In genomic region chr4:124278681-124279080, GRCm38 (mm10) we compare ENCODE assay signal across 15 mouse cellular contexts.
DNase-seq lines count a peak whose midpoint lies in the region; ATAC-seq lines count a peak whose summit lies in the region.
"Had no signal": no experiment of that assay in that cellular context is flagged by ENCODE, and none has a peak within 500 bp of the region (broad histone marks: within the 10 kb centered on the region; RNA-seq: fewer than 3 reads in every experiment).

No protein-coding gene starts in this region.

- no peak overlapping the region for H3K27ac ChIP-seq in heart, embryonic 14.5 days (replicated peaks in 1 of 2; ENCODE audit: control insufficient read depth in 1 of 2, insufficient read depth in 1 of 2, low read depth in 2 of 2, low read length in 2 of 2)
- H3K27ac ChIP-seq in midbrain, embryonic 10.5 days (replicated peaks) = peak overlapping the region; percentile 97
- no peak overlapping the region for H3K27ac ChIP-seq in intestine, embryonic 15.5 days
- H3K27ac ChIP-seq: left cerebral cortex, adult 2 months; lung, embryonic 15.5 days had no signal

- H3K27me3 ChIP-seq in heart, embryonic 14.5 days (ENCODE audit: control insufficient read depth, insufficient read depth, low read length) = peaks cover 14% of the 10 kb centered on the region
- H3K27me3 ChIP-seq in midbrain, embryonic 10.5 days (ENCODE audit: low read depth, poor library complexity, severe bottlenecking) = peaks cover 42% of the 10 kb centered on the region
- H3K27me3 ChIP-seq in intestine, embryonic 15.5 days (replicated peaks) = peaks cover 9% of the 10 kb centered on the region

- no peak for ATAC-seq in heart, embryonic 14.5 days (ENCODE audit: insufficient number of reproducible peaks, insufficient read depth, low FRiP score, low read depth)
- ATAC-seq in erythroid progenitor cell, adult 5-6 weeks (replicated peaks; ENCODE audit: low FRiP score, poor library complexity, severe bottlenecking) = no peak
- no peak for ATAC-seq in intestine, embryonic 15.5 days
- ATAC-seq: intestine, embryonic 16.5 days had no signal

- H3K9ac ChIP-seq in heart, embryonic 14.5 days (ENCODE audit: low read length) = no peak overlapping the region
- no peak overlapping the region for H3K9ac ChIP-seq in intestine, embryonic 15.5 days

- no peaks in the 10 kb centered on the region for H3K9me3 ChIP-seq in heart, embryonic 14.5 days (ENCODE audit: control insufficient read depth, low read length)
- H3K9me3 ChIP-seq in midbrain, embryonic 10.5 days (replicated peaks) = no peaks in the 10 kb centered on the region
- H3K9me3 ChIP-seq in intestine, embryonic 15.5 days = no peaks in the 10 kb centered on the region
- H3K9me3 ChIP-seq: lung, embryonic 15.5 days had no signal

- H3K4me2 ChIP-seq in heart, embryonic 14.5 days (ENCODE audit: low read length) = peak overlapping the region; percentile 85; the same call in 1 of the 2 replicates
- H3K4me2 ChIP-seq in intestine, embryonic 15.5 days (replicated peaks) = no peak overlapping the region

- no peak overlapping the region for H3K4me3 ChIP-seq in heart, embryonic 14.5 days (ENCODE audit: control insufficient read depth in 1 of 2, insufficient read depth in 1 of 2, low read depth in 1 of 2, low read length in 2 of 2)
- H3K4me3 ChIP-seq in midbrain, embryonic 10.5 days = peak overlapping the region; percentile 61; the same call in 1 of the 2 replicates
- no peak overlapping the region for H3K4me3 ChIP-seq in intestine, embryonic 15.5 days (replicated peaks)

- no peak for DNase-seq in heart, adult 11 months
- DNase-seq in retina, postnatal 1 day = peak; percentile 47
- DNase-seq in retina, embryonic 14.5 days (ENCODE audit: low spot score) = no peak
- no peak for DNase-seq in midbrain, embryonic 10.5 days (ENCODE audit: low spot score)
- no peak for DNase-seq in Muller cell, postnatal 12 days (ENCODE audit: inconsistent ontology term)
- DNase-seq: cerebellum, adult 2 months; liver; right cerebral cortex, postnatal 25 days; thymus, postnatal 14 days had no signal

- peaks cover 5 to 11% of the 10 kb centered on the region in 2 experiments; a peak in 3 of 4 replicates for H3K4me1 ChIP-seq in heart, embryonic 14.5 days (ENCODE audit: control insufficient read depth in 2 of 2, insufficient read depth in 2 of 2, low read length in 2 of 2)
- H3K4me1 ChIP-seq in midbrain, embryonic 10.5 days = peaks cover 42% of the 10 kb centered on the region
- peaks cover 12% of the 10 kb centered on the region for H3K4me1 ChIP-seq in intestine, embryonic 15.5 days (replicated peaks)

- no peaks in the 10 kb centered on the region for H3K36me3 ChIP-seq in heart, embryonic 14.5 days (ENCODE audit: control insufficient read depth, insufficient read depth, low read length)
- no peaks in the 10 kb centered on the region for H3K36me3 ChIP-seq in midbrain, embryonic 10.5 days
- no peaks in the 10 kb centered on the region for H3K36me3 ChIP-seq in intestine, embryonic 15.5 days
- H3K36me3 ChIP-seq: lung, embryonic 15.5 days had no signal

- 8% methylated on average over 10 of the region's 10 CpGs for WGBS in heart, embryonic 14.5 days
- 4% methylated on average over 10 of the region's 10 CpGs for WGBS in midbrain, embryonic 10.5 days
- 11% methylated on average over 10 of the region's 10 CpGs for WGBS in intestine, embryonic 15.5 days
